Mouse (Mus musculus) lung, embryonic 14.5 days (tissue): ENCODE results near the gene Ulk4. TPM values are rescaled to one million over a fixed set of nuclear protein-coding genes. Genes with fewer than 3 reads are reported as not detected.

Experiments used
- ATAC-seq: fragments of 200-750 bp; cut with Nextera tagmentation; 2 replicates; pipeline ENCODE4 v1.8.0; 2017; ENCODE audit warnings: mild to moderate bottlenecking, moderate TSS enrichment, moderate library complexity; ENCODE audit not compliant: insufficient read depth
- DNase-seq: peaks from one replicate; pipeline ENCODE4 v3.0.0-alpha.2; 2015
- H3K27ac ChIP-seq: fragments of 300-500 bp; sonication (generic); 2 replicates; pipeline ENCODE4 v1.5.1; 2014; ENCODE audit warnings: low read depth, mild to moderate bottlenecking, moderate library complexity
- H3K27me3 ChIP-seq: fragments of 300-500 bp; sonication (generic); 2 replicates; pipeline ENCODE4 v1.6.1; 2014; ENCODE audit warnings: low read length, control low read depth; ENCODE audit not compliant: insufficient read depth
- H3K36me3 ChIP-seq: fragments of 300-500 bp; sonication (generic); 2 replicates; pipeline ENCODE4 v1.6.1; 2014; ENCODE audit warnings: control low read depth; ENCODE audit not compliant: insufficient read depth
- H3K4me1 ChIP-seq: fragments of 300-500 bp; sonication (generic); 2 replicates; pipeline ENCODE4 v1.6.1; 2014; ENCODE audit warnings: antibody characterized with exemption, control low read depth; ENCODE audit not compliant: insufficient read depth
- H3K4me2 ChIP-seq: fragments of 300-500 bp; sonication (generic); 2 replicates; pipeline ENCODE4 v1.6.1; 2014; ENCODE audit warnings: mild to moderate bottlenecking
- H3K4me3 ChIP-seq: fragments of 300-500 bp; sonication (generic); 2 replicates; pipeline ENCODE4 v1.5.1; 2014; ENCODE audit warnings: low read depth, low read length
- H3K9ac ChIP-seq: fragments of 300-500 bp; sonication (generic); 2 replicates; pipeline ENCODE4 v1.6.1; 2014
- H3K9me3 ChIP-seq: fragments of 300-500 bp; sonication (generic); 2 replicates; pipeline ENCODE4 v1.6.1; 2016; ENCODE audit warnings: low read depth, low read length, control low read depth
- CTCF ChIP-seq: IDR thresholded peaks from 2 replicates; pipeline ENCODE4 v1.5.1; 2016; ENCODE audit warnings: antibody characterized with exemption, low read depth
- WGBS: fragments of 180-500 bp; shearing (Covaris S2); extraction: QIAGEN DNeasy Blood & Tissue Kit; methylation state at CpG from one replicate; pipeline ENCODE4 v1.1.7; 2014; 5-methylcytosine and 5-hydroxymethylcytosine counted together
- polyA plus RNA-seq: library from polyadenylated mRNA; unstranded; fragments of >200 nt; fragmentation: Nextera tagmentation; extraction: Ambion mirVana; gene quantifications from 2 replicates; pipeline ENCODE4 v1.2.1, GENCODE M21; 2014

Ulk4 gene
- 123 and 125 TPM in 2 replicates for polyA plus RNA-seq

DNA sequence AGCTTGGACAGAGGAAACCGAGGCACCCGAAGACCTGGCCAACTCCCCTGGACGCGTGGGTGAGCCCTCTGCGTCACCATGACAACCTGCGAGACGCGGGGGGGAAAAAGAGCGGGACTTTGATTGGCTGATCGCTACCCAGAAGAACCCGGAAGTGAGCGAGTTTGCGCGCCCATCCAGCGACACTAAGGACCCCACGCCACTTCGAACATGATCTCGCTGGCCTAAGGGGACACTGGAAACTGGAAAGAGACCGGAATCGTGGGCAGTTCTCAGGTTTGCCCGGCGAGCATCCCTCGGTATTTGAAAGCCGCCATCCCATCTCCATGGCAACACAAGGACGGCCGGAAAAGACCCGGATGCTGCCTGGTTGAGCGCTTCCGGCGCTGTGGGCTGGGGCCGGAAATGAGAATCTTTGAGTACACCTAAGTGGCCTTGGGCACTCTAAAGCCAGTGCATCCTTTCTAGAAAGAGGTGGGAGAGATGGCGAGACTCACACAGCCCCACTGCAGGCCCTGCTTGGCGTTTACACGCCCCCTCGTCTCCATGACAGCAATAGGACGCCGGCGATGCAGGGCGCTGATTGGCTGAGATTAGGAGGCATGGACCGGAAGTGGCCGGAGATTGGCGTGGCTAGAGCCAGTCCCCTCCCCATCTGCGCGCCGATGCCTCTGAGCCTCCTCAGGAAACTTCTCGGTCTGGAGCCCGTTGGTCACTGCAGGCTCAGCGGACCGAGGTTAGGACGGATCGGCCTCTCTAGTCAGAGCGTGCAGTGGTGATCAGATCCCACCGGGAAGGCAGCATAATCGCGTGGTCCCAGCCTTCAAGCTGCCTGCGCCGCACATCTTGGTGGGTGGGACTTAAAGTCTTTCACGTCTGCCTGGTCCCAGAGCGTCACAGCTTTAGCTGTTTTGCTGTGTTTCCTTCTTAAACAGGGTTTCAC is at the start of gene Ulk4:
TSS of gene Ulk4 (minus strand) at position 80 of the 943 bp plus-strand sequence.
- H3K36me3 ChIP-seq = no peaks in the 10 kb centered on the region
- no peaks in the 10 kb centered on the region for H3K9me3 ChIP-seq
- ATAC-seq (peak; percentile 97), DNase-seq (peak; percentile 96)
- no peaks in the 10 kb centered on the region for H3K4me1 ChIP-seq
- H3K4me3 ChIP-seq = peak within 1 kb of the TSS; percentile 56
- H3K4me2 ChIP-seq = peak within 1 kb of the TSS; percentile 89
- H3K9ac ChIP-seq = peak within 1 kb of the TSS; percentile 55
- no peak for TF ChIP-seq CTCF
- no peaks in the 10 kb centered on the region for H3K27me3 ChIP-seq
- WGBS = under 1% methylated on average over 59 of the region's 59 CpGs
- H3K27ac ChIP-seq = peak within 1 kb of the TSS; percentile 74

- Histone ChIP-seq H3K9ac (no peak overlapping the region), H3K4me3 (no peak overlapping the region), H3K4me1 (peaks cover 4% of the 10 kb centered on the region; the same call in 1 of the 2 replicates), H3K4me2 (no peak overlapping the region), H3K27me3 (no peaks in the 10 kb centered on the region), H3K36me3 (0 out of 2 replicates have a peak, but pooled peaks cover 7% of the 10 kb centered on the region), H3K9me3 (no peaks in the 10 kb centered on the region), H3K27ac (no peak overlapping the region)
- no peak for DNase-seq
- no peak for ATAC-seq
- WGBS = 91% methylated on average over 14 of the region's 14 CpGs
- no peak for TF ChIP-seq CTCF
Measured at GRCm38 (mm10) chr9:121322034-121322433, 45.0 kb upstream of the Ulk4 start.

DNA sequence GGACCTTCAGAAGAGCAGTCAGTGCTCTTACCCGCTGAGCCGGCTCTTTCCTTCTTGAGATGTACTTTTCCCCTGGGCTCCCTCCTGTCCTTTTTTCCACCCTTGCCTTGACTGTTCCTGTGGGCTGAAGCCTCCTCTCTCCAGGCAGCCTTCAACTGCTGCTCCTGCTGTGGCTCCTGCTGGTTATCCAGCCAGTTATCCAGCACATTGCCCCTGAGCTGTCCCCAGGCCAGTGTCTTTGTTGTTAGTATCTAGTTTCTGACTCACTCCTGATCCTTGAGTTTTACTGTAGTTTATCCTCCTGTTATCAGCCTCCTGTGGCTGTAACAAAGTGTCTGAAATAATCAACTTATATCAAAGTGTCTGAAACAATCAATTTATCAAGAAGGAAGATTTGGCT is 44.1 kb upstream of the Ulk4 start:
- no peak for DNase-seq
- H3K4me1 ChIP-seq = peaks cover 8% of the 10 kb centered on the region; the same call in 1 of the 2 replicates
- H3K27ac ChIP-seq = no peak overlapping the region
- H3K4me2 ChIP-seq = no peak overlapping the region
- H3K9me3 ChIP-seq = no peaks in the 10 kb centered on the region
- WGBS = 89% methylated on average over 2 of the region's 2 CpGs
- no peak for TF ChIP-seq CTCF
- H3K4me3 ChIP-seq = no peak overlapping the region
- H3K9ac ChIP-seq = no peak overlapping the region
- no peaks in the 10 kb centered on the region for H3K27me3 ChIP-seq
- ATAC-seq = no peak
- H3K36me3 ChIP-seq = 0 out of 2 replicates have a peak, but pooled peaks cover 7% of the 10 kb centered on the region

GRCm38 (mm10) chr9:121320433-121320832 is 43.4 kb upstream of the Ulk4 start:
- peaks cover 8% of the 10 kb centered on the region; the same call in 1 of the 2 replicates for H3K4me1 ChIP-seq
- ATAC-seq = no peak

DNA sequence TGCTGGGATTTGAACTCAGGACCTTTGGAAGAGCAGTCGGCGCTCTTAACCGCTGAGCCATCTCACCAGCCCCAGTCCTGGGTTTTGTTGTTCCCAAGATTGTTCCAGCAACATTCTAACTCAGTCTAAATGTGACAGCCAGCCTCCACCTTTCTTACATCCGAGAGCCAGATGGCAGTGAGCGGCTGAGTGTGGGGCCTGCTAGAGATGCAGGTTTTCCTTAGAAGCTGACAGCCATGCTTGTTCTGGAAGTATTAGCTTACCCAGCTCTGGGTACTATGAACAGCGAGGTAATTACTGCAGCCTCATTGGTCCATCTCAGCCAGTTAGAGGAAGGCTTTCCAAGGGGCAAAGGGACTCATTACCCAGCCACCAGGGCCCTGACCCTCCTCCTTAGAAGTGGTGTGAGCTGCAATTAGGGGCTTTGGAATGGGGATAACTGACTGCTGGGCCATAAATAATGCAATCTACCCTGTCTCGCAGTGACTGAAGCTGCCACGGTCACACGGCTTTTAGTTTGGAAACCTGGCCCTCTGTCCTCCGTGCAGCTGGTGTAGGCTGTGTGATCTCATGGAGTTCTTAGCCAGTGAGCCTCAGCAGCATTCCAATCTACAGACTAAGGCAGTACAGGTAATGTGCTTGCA is 42.4 kb upstream of the Ulk4 start:
- Histone ChIP-seq H3K27ac (0 out of 2 replicates have a peak overlapping the region, but pooled peaks have one; percentile 8), H3K27me3 (no peaks in the 10 kb centered on the region), H3K9me3 (no peaks in the 10 kb centered on the region), H3K4me1 (peaks cover 8% of the 10 kb centered on the region; the same call in 1 of the 2 replicates), H3K9ac (no peak overlapping the region), H3K4me3 (no peak overlapping the region), H3K36me3 (0 out of 2 replicates have a peak, but pooled peaks cover 7% of the 10 kb centered on the region), H3K4me2 (no peak overlapping the region)
- ATAC-seq (no peak), DNase-seq (no peak)
- TF ChIP-seq CTCF = no peak
- WGBS = 79% methylated on average over 10 of the region's 10 CpGs

More at GRCm38 (mm10) chr9:121320433-121320832, 43.4 kb upstream of the Ulk4 start:
- no peak for TF ChIP-seq CTCF
- H3K4me3 ChIP-seq = no peak overlapping the region
- H3K9me3 ChIP-seq = no peaks in the 10 kb centered on the region
- 0 out of 2 replicates have a peak, but pooled peaks cover 7% of the 10 kb centered on the region for H3K36me3 ChIP-seq
- WGBS = 57% methylated on average over 2 of the region's 2 CpGs
- H3K27ac ChIP-seq = no peak overlapping the region
- DNase-seq = no peak
- H3K9ac ChIP-seq = no peak overlapping the region
- H3K27me3 ChIP-seq = no peaks in the 10 kb centered on the region
- no peak overlapping the region for H3K4me2 ChIP-seq

- Histone ChIP-seq H3K4me1 (peaks cover 18% of the 10 kb centered on the region), H3K9ac (no peak overlapping the region), H3K27me3 (no peaks in the 10 kb centered on the region), H3K27ac (peak overlapping the region; percentile 69), H3K9me3 (no peaks in the 10 kb centered on the region), H3K4me3 (no peak overlapping the region), H3K36me3 (0 out of 2 replicates have a peak, but pooled peaks cover 3% of the 10 kb centered on the region), H3K4me2 (no peak overlapping the region)
- WGBS = 51% methylated on average over 12 of the region's 12 CpGs
- no peak for TF ChIP-seq CTCF
- DNase-seq (no peak), ATAC-seq (no peak)
Measured at GRCm38 (mm10) chr9:121316621-121317405, 39.8 kb upstream of the Ulk4 start.
